Mouse (Mus musculus): ENCODE measurements around the gene 1700001K19Rik. TPM values are rescaled to one million over a fixed set of nuclear protein-coding genes. Genes with fewer than 3 reads are reported as not detected.
"Not testable (repeated sequence)": the region's sequence is repeated elsewhere in the genome, so short reads cannot be mapped to it uniquely, and the experiment has no call there.

Gene 1700001K19Rik
- polyA plus RNA-seq, 1 experiment: not detected

DNA sequence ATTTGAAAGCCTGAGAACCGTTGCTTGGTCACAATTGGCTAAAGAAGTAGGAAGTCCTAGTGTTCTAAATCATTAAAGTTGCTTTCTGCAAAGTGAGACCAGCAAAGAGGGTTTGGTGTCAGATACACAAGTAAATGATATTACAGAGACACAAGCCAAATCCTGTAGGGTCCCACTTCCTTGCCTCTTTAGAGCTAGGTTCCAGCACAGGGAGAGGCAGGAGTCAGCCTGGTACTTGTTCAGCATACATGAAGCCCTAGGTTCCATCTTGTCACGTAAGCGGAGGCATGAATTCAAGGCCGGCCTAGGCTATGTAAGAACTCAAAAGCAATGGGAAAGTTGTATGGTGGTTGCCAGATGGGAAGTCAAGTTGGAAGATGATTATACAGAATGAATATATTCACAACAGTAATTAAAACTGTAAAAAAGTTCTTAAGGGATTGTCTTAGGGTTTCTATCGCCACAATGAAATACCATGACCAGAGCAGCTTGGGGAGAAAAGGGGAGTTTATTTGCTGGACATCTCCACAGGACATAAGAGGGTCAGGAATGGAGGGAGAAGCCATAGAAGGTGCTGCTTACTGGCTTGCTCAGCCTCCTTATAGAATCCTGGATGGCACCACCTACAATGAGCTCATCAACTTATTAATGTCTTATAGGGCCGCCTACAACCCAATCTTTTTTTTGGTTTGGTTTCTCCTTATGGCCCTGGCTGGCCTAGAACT is 7.7 kb upstream of the 1700001K19Rik start:
- WGBS: 89% methylated on average over 6 of the region's 6 CpGs
- TF ChIP-seq CTCF (IDR thresholded peaks at IDR 0.05; ENCODE audit: control insufficient read depth, insufficient read depth, low read length) (no peak), POLR2A (IDR thresholded peaks at IDR 0.05; ENCODE audit: borderline replicate concordance, control insufficient read depth, low read depth, low read length) (no peak)
- no peak overlapping the region for H3K27ac ChIP-seq (ENCODE audit: control insufficient read depth, insufficient read depth, low read depth, low read length, poor library complexity)

DNA sequence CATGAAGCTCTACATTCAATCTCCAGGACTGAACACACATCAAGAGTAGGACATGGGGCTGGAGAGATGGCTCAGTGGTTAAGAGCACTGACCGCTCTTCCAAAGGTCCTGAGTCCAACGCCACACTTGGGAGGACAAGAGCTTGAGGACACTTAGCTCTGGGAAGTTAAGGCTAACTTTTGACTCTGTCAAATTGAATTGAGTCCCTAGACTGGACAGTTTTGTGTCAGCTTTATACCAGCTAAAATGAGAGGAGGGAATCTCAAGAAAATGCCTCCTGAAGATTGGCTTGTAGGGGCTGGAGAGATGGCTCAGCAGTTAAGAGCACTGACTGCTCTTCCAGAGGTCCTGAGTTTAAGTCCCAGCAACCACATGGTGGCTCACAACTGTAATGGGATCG is 6.5 kb upstream of the 1700001K19Rik start:
- not testable (repeated sequence) for H3K4me3 ChIP-seq (replicated peaks; ENCODE audit: control insufficient read depth, low read depth, low read length); H3K27ac ChIP-seq (ENCODE audit: control insufficient read depth, insufficient read depth, low read depth, low read length, poor library complexity); H3K4me1 ChIP-seq (ENCODE audit: control insufficient read depth, insufficient read depth, low read length)
- 83% methylated on average over 3 of the region's 3 CpGs for WGBS

More for the DNA sequence above, 7.7 kb upstream of the 1700001K19Rik start:
- Histone ChIP-seq H3K4me1 (ENCODE audit: control insufficient read depth, insufficient read depth, low read length) (no peaks in the 10 kb centered on the region; the same call in 1 of the 2 replicates), H3K4me3 (replicated peaks; ENCODE audit: control insufficient read depth, low read depth, low read length) (no peak overlapping the region)

DNA sequence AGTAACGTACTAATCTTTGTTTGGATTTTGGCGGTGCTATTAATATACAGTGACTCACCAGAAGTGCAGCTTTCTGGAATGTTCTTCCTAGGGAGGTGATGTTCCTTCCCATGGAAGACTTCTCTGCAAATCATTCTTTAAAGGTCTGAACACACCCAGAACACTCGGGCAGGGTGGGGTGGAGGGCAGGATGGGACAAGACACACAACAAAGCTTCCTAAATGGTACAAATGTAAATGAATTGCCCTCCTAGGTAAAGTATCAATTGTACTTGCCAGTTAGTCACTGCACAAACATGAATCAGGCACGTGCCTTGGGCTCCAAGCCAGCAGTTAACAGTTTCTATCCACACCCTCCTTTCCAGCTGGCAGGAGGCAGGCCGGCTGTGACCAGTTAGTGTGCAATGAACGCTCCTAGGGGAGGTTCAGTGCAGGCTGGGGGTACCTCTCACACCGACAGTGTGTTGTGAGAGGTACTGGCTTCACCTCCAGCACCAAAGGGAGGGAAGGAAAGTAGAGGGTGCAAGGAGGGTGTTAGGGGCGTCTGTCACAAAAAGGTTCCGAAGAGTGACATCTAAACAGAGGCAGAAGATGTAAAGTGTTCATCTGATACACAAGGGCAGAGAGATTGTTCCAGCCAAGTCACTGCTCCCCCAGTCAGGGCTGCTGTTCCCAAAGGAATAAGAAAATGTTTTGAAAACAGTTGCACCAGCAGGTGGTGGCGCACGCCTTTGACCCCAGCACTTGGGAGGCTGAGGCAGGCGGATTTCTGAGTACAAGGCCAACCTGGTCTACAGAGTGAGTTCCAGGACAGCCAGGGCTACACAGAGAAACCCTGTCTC is 5.7 kb upstream of the 1700001K19Rik start:
- no peak overlapping the region for H3K4me3 ChIP-seq (replicated peaks; ENCODE audit: control insufficient read depth, low read depth, low read length)
- 75% methylated on average over 12 of the region's 12 CpGs for WGBS
- H3K27ac ChIP-seq (ENCODE audit: control insufficient read depth, insufficient read depth, low read depth, low read length, poor library complexity): no peak overlapping the region
- TF ChIP-seq CTCF (IDR thresholded peaks at IDR 0.05; ENCODE audit: control insufficient read depth, insufficient read depth, low read length) (no peak), POLR2A (IDR thresholded peaks at IDR 0.05; ENCODE audit: borderline replicate concordance, control insufficient read depth, low read depth, low read length) (no peak)
- H3K4me1 ChIP-seq (ENCODE audit: control insufficient read depth, insufficient read depth, low read length): no peaks in the 10 kb centered on the region; the same call in 1 of the 2 replicates

DNA sequence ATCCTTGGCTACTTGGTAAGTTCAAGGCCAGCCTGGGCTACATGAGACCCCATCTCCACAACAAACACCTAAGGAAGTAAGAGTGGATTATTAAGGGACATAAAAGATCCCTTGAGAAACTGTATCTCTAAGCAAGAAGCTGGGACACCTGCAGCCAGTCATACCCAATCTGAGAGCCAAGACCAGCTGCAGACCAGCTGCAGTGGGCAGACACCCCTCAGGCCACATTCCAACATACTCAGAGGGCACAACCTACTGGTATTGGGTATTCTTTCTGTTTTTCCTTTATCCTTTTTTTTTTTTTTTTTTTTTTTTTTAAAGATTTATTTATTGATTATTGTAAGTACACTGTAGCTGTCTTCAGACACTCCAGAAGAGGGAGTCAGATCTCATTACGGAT is 1.2 kb upstream of the 1700001K19Rik start:
- 100% methylated on average over 1 of the region's 1 CpGs for WGBS
- TF ChIP-seq CTCF (IDR thresholded peaks at IDR 0.05; ENCODE audit: control insufficient read depth, insufficient read depth, low read length) (no peak), POLR2A (IDR thresholded peaks at IDR 0.05; ENCODE audit: borderline replicate concordance, control insufficient read depth, low read depth, low read length) (no peak)
- Histone ChIP-seq H3K27ac (ENCODE audit: control insufficient read depth, insufficient read depth, low read depth, low read length, poor library complexity) (no peak overlapping the region), H3K4me1 (ENCODE audit: control insufficient read depth, insufficient read depth, low read length) (no peaks in the 10 kb centered on the region; the same call in 1 of the 2 replicates), H3K4me3 (replicated peaks; ENCODE audit: control insufficient read depth, low read depth, low read length) (no peak overlapping the region)

DNA sequence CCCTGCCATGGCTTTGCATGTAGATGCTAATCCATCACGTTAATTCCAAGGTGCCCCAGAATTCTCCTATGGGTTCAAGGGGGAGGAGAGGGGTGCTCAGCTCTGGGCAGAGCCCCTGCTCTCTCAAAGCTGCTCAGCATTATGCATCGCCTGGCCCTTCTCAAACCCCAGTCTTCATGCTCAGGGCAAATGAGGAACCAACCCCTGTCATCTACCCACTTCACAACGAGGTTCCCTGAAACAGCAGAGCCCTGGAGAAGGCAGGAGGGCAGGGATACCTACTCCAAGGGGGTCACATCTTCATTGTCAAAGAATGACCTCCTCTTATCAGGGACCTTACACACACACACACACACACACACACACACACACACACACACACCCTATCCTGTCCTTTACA is 541 bp downstream of the 1700001K19Rik start:
- no peak overlapping the region for H3K27ac ChIP-seq (ENCODE audit: control insufficient read depth, insufficient read depth, low read depth, low read length, poor library complexity)
- WGBS: 23% methylated on average over 3 of the region's 3 CpGs

DNA sequence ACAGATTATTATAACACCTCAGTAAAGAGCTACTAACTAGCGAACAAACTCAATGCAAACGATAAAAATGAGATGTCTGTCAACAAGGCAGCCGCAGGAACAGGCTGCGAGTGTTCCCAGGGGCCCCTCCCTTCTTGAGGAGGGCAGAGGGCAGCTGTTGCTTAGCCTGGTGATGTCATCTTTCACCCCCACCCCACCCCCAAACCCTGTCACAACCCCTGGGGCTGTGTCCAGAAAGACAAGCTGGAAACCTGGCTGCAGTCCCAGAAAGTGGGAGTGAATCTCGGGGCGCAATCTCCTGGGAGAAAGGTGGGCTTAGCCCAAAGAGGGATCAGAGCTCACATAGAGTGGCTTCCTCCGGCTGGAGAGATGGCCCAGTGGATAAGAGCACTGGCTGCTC is 1.2 kb downstream of the 1700001K19Rik start:
- H3K4me1 ChIP-seq (ENCODE audit: control insufficient read depth, insufficient read depth, low read length): no peaks in the 10 kb centered on the region
- no peak for TF ChIP-seq POLR2A (IDR thresholded peaks at IDR 0.05; ENCODE audit: borderline replicate concordance, control insufficient read depth, low read depth, low read length)
- TF ChIP-seq CTCF (IDR thresholded peaks at IDR 0.05; ENCODE audit: control insufficient read depth, insufficient read depth, low read length): no peak
- no peak overlapping the region for H3K4me3 ChIP-seq (replicated peaks; ENCODE audit: control insufficient read depth, low read depth, low read length)
- no peak overlapping the region for H3K27ac ChIP-seq (ENCODE audit: control insufficient read depth, insufficient read depth, low read depth, low read length, poor library complexity)
- 63% methylated on average over 7 of the region's 7 CpGs for WGBS

More for the DNA sequence above, 541 bp downstream of the 1700001K19Rik start:
- TF ChIP-seq POLR2A (IDR thresholded peaks at IDR 0.05; ENCODE audit: borderline replicate concordance, control insufficient read depth, low read depth, low read length) (no peak), CTCF (IDR thresholded peaks at IDR 0.05; ENCODE audit: control insufficient read depth, insufficient read depth, low read length) (no peak)
- Histone ChIP-seq H3K4me3 (replicated peaks; ENCODE audit: control insufficient read depth, low read depth, low read length) (no peak overlapping the region), H3K4me1 (ENCODE audit: control insufficient read depth, insufficient read depth, low read length) (no peaks in the 10 kb centered on the region; the same call in 1 of the 2 replicates)

DNA sequence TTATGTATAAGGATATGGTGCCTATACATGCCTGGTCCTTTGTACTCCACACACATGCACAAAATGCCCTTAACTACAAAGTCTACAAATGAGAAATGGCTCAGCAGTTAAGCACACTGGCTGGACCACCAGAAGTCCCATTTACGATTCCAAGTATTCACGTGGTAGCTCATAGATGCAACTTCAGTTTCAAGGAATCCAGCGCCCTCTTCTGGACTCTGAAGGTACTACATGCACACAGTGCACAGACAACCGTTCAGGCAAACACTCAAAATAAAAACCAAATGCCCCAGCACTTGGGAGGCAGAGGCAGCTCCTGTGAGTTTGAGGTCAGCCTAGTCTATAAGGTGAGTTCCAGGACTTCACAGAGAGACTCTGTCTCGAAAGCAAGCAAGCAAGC is 8.2 kb downstream of the 1700001K19Rik start:
- H3K4me1 ChIP-seq (ENCODE audit: control insufficient read depth, insufficient read depth, low read length): no peaks in the 10 kb centered on the region
- H3K4me3 ChIP-seq (replicated peaks; ENCODE audit: control insufficient read depth, low read depth, low read length): no peak overlapping the region
- H3K27ac ChIP-seq (ENCODE audit: control insufficient read depth, insufficient read depth, low read depth, low read length, poor library complexity): no peak overlapping the region
- TF ChIP-seq CTCF (IDR thresholded peaks at IDR 0.05; ENCODE audit: control insufficient read depth, insufficient read depth, low read length) (peak; percentile 24; the same call in 1 of the 2 replicates), POLR2A (IDR thresholded peaks at IDR 0.05; ENCODE audit: borderline replicate concordance, control insufficient read depth, low read depth, low read length) (no peak)
- WGBS: 52% methylated on average over 5 of the region's 5 CpGs

DNA sequence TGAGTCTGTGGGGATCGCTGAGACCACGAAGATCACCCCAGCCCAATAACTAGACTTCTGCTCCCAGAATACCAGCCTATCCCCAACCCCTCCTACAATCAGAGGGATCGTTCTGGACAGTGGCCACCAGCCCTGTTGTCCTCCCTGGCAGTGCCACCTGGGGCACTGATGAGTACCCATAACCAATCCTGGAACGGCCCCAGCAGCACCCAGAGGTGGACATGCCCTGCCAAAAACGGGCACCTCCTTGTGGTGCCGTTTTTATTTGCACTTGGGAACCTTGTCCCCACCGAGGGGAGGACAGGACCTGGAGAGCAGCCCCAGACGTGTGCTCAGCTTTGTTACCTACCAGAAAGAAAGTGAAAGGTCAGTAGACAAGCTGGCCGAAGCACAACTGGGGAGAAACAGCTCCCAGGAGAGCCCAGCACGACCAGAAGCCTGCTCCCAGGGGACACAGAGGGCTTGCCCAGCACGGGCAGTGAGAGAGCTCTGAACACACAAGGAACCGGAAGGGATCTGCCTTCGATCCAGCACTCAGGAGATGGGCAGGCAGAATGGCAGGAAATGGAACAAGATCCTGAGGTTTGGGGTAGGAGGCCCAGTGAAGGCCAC is 14.8 kb downstream of the 1700001K19Rik start:
- no peaks in the 10 kb centered on the region for H3K4me1 ChIP-seq (ENCODE audit: control insufficient read depth, insufficient read depth, low read length)
- TF ChIP-seq POLR2A (IDR thresholded peaks at IDR 0.05; ENCODE audit: borderline replicate concordance, control insufficient read depth, low read depth, low read length) (no peak), CTCF (IDR thresholded peaks at IDR 0.05; ENCODE audit: control insufficient read depth, insufficient read depth, low read length) (no peak)
- H3K27ac ChIP-seq (ENCODE audit: control insufficient read depth, insufficient read depth, low read depth, low read length, poor library complexity): no peak overlapping the region
- no peak overlapping the region for H3K4me3 ChIP-seq (replicated peaks; ENCODE audit: control insufficient read depth, low read depth, low read length)
- whole genome bisulfite sequencing: 81% methylated on average over 13 of the region's 13 CpGs
